Mouse (Mus musculus): ENCODE results near the gene Arhgap22. TPM values are rescaled to one million over a fixed set of nuclear protein-coding genes. Genes with fewer than 3 reads are reported as not detected.

Gene Arhgap22
- polyA plus RNA-seq, 1 experiment from 2014 or later, result 4.1 TPM

DNA sequence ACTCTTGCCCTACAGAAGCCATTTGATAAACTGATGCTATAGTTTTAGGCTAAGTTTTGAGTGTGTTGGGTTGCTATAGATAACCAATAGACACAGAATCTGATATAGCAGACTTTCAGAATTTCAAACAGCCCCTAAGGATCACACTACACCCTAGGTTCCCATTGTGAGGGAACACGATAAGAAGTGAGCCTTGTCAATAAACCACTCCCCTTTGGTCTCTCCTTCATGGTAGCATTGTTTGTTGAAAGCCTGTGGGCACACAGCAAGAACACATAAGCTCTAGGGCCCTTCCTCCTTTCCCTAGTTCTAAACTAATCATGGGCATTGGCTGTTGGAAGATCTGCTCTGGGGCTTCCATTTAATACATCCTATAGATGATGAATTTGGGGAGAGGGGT, 80.7 kb downstream of the Arhgap22 start:
- H3K4me1 ChIP-seq, result 0 out of 2 replicates have a peak, but pooled peaks cover 5% of the 10 kb centered on the region
- ATAC-seq (replicated peaks; ENCODE audit: low FRiP score), result no peak
- WGBS, result 72% methylated on average over 1 of the region's 1 CpGs

DNA sequence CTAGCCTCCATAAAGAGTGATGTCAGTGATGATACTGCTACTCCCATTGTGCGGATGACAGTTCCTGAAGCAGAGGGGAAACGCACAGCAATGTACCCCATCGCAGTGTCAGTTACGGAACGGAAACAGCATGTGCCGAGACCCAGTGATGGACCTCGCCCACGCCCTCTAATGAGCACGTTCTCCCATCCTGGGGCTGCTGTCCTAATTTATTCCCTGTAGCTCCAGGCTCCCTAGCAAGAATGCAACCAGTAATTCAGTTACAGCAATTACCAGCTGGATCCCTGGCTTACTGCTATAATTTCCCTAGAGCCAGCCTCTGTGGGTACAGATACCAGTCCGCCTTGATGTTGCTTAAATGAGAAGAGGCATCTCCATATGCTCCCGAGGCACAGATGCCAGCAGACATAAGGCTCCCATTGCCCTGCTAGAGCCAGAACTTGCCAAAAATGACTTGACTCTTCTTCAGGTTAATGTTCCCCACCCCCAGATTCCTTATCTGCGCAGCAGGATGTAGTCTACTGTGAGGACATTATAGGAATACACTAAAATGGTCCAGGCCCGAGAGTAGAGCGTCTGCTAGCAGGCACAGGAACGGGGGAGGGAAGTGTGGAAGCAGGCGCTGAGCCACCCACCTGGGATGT, 83.0 kb downstream of the Arhgap22 start:
- Histone ChIP-seq H3K4me1 (0 out of 2 replicates have a peak, but pooled peaks cover 5% of the 10 kb centered on the region), H3K9me3 (replicated peaks) (no peaks in the 10 kb centered on the region), H3K9ac (no peak overlapping the region), H3K36me3 (no peaks in the 10 kb centered on the region), H3K4me3 (replicated peaks) (no peak overlapping the region), H3K27ac (no peak overlapping the region), H3K4me2 (no peak overlapping the region), H3K27me3 (no peaks in the 10 kb centered on the region)
- ATAC-seq (replicated peaks; ENCODE audit: low FRiP score), result no peak
- WGBS, result 79% methylated on average over 16 of the region's 16 CpGs

More for the DNA sequence above, 80.7 kb downstream of the Arhgap22 start:
- no peaks in the 10 kb centered on the region for H3K36me3 ChIP-seq
- H3K27ac ChIP-seq, result no peak overlapping the region
- no peak overlapping the region for H3K9ac ChIP-seq
- H3K4me3 ChIP-seq (replicated peaks), result no peak overlapping the region
- H3K4me2 ChIP-seq, result no peak overlapping the region
- H3K9me3 ChIP-seq (replicated peaks), result no peaks in the 10 kb centered on the region
- no peaks in the 10 kb centered on the region for H3K27me3 ChIP-seq

- no peak overlapping the region for H3K4me2 ChIP-seq
- no peaks in the 10 kb centered on the region for H3K36me3 ChIP-seq
- 0 out of 2 replicates have a peak, but pooled peaks cover 5% of the 10 kb centered on the region for H3K4me1 ChIP-seq
- 49% methylated on average over 2 of the region's 2 CpGs for WGBS
- H3K9ac ChIP-seq, result no peak overlapping the region
- H3K9me3 ChIP-seq (replicated peaks), result no peaks in the 10 kb centered on the region
- ATAC-seq (replicated peaks; ENCODE audit: low FRiP score), result no peak
- no peak overlapping the region for H3K4me3 ChIP-seq (replicated peaks)
- no peak overlapping the region for H3K27ac ChIP-seq
- H3K27me3 ChIP-seq, result 0 out of 2 replicates have a peak, but pooled peaks cover 2% of the 10 kb centered on the region
These were observed 86.8 kb downstream of the Arhgap22 start for GRCm38 (mm10) chr14:33300591-33300990.

GRCm38 (mm10) chr14:33303348-33303819, 89.6 kb downstream of the Arhgap22 start:
- 23% methylated on average over 9 of the region's 9 CpGs for WGBS
- H3K27ac ChIP-seq, result no peak overlapping the region
- H3K36me3 ChIP-seq, result no peaks in the 10 kb centered on the region
- H3K27me3 ChIP-seq, result 0 out of 2 replicates have a peak, but pooled peaks cover 3% of the 10 kb centered on the region
- H3K4me3 ChIP-seq (replicated peaks), result no peak overlapping the region
- H3K4me2 ChIP-seq, result no peak overlapping the region
- H3K4me1 ChIP-seq, result 0 out of 2 replicates have a peak, but pooled peaks cover 1% of the 10 kb centered on the region
- ATAC-seq (replicated peaks; ENCODE audit: low FRiP score), result 0 out of 2 replicates have a peak, but pooled peaks have one; percentile 40
- H3K9me3 ChIP-seq (replicated peaks), result no peaks in the 10 kb centered on the region
- H3K9ac ChIP-seq, result no peak overlapping the region

DNA sequence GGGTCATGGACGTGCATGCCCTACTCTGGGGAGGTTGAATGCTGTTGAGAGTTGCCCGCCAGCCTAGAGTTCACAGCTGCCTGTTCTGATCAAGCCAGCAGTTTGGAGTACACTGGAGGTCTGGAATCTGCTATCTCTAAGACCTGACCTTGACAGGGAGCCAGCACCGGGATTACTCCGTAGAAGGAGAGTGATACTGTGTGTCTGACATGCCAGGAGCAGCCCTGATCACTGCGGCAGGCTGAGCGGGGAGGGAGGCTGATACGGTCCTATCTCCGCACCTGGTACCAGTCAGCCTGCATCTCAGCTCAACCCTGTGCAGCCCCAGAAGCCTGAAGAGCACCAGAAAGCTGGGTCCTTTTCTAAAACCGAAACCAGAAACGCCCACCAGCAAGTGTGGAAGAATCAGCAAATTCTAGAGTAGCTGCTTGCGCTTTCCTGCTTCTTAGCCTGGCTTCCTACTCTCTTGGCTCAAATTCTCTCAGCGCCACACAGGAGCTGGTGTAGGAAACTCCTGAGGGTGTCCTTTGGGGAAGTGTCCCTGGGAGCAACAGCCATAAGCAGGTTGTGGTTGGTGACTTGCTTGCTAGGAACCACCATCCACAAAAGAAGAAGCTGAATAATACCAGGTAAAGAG, 91.9 kb downstream of the Arhgap22 start:
- no peak overlapping the region for H3K9ac ChIP-seq
- H3K36me3 ChIP-seq, result no peaks in the 10 kb centered on the region
- H3K27me3 ChIP-seq, result 0 out of 2 replicates have a peak, but pooled peaks cover 8% of the 10 kb centered on the region
- no peak for ATAC-seq (replicated peaks; ENCODE audit: low FRiP score)
- H3K4me3 ChIP-seq (replicated peaks), result no peak overlapping the region
- no peaks in the 10 kb centered on the region for H3K4me1 ChIP-seq
- no peak overlapping the region for H3K4me2 ChIP-seq
- 74% methylated on average over 12 of the region's 12 CpGs for WGBS
- H3K9me3 ChIP-seq (replicated peaks), result no peaks in the 10 kb centered on the region
- no peak overlapping the region for H3K27ac ChIP-seq

DNA sequence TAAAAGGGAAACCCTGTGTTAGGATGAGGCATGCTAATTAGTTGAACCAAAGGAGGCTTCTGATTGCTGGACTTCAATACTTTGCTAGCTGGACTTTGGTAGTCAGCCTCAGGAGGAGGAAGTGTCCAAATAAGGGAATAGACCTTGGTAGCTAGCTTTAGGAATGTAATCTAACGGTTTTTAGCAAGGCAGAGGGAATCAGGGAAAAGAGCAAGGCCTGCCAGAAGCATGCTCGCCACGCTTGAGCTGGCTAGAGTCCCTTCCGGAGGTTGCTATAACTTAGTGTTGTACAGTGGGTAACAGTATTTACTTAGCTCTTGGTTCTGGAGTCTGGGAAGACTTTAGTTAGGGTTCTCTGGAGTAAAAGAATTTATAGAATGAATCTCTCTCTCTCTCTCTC, 96.9 kb downstream of the Arhgap22 start:
- H3K4me2 ChIP-seq, result no peak overlapping the region
- H3K9me3 ChIP-seq (replicated peaks), result no peaks in the 10 kb centered on the region
- H3K9ac ChIP-seq, result no peak overlapping the region
- no peaks in the 10 kb centered on the region for H3K36me3 ChIP-seq
- peaks cover 17% of the 10 kb centered on the region for H3K27me3 ChIP-seq
- H3K27ac ChIP-seq, result no peak overlapping the region
- peaks cover 8% of the 10 kb centered on the region; the same call in 1 of the 2 replicates for H3K4me1 ChIP-seq
- H3K4me3 ChIP-seq (replicated peaks), result no peak overlapping the region
- ATAC-seq (replicated peaks; ENCODE audit: low FRiP score), result no peak
- 28% methylated on average over 4 of the region's 4 CpGs for WGBS

- peak overlapping the region; percentile 58 for H3K27ac ChIP-seq
- 36% methylated on average over 4 of the region's 4 CpGs for WGBS
- no peak for ATAC-seq (replicated peaks; ENCODE audit: low FRiP score)
These were observed 98.5 kb downstream of the Arhgap22 start for GRCm38 (mm10) chr14:33312309-33312708.

DNA sequence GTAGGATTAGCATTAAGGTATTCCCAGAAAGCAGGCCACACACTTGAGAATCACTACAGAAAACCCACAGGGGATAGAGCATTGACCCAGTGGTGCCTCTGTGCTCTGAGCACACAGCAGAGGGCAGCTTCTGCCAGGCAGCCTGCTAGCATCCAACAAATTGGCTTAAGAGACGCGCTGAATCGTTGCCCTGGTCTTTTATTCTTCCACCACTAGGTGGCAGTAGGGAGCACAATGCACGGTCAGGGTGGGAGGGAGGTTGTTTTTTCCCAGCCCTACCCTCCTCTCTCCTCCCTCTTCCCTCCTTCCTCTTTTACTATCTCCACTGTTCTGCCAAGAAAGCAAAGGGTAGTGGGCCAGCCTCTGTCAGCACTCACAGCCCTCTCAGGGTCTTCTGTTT, 99.8 kb downstream of the Arhgap22 start:
- no peak overlapping the region for H3K4me3 ChIP-seq (replicated peaks)
- H3K9ac ChIP-seq, result no peak overlapping the region
- peak; percentile 53; the same call in 1 of the 2 replicates for ATAC-seq (replicated peaks; ENCODE audit: low FRiP score)
- 0% methylated on average over 4 of the region's 4 CpGs for WGBS
- H3K9me3 ChIP-seq (replicated peaks), result no peaks in the 10 kb centered on the region
- H3K27me3 ChIP-seq, result peaks cover 31% of the 10 kb centered on the region
- H3K4me1 ChIP-seq, result peaks cover 16% of the 10 kb centered on the region
- H3K4me2 ChIP-seq, result 0 out of 2 replicates have a peak overlapping the region, but pooled peaks have one; percentile 30
- H3K36me3 ChIP-seq, result no peaks in the 10 kb centered on the region
- H3K27ac ChIP-seq, result no peak overlapping the region

More at GRCm38 (mm10) chr14:33312309-33312708, 98.5 kb downstream of the Arhgap22 start:
- Histone ChIP-seq H3K4me2 (no peak overlapping the region), H3K27me3 (peaks cover 21% of the 10 kb centered on the region), H3K9ac (no peak overlapping the region), H3K4me3 (replicated peaks) (no peak overlapping the region), H3K36me3 (no peaks in the 10 kb centered on the region), H3K9me3 (replicated peaks) (no peaks in the 10 kb centered on the region), H3K4me1 (peaks cover 8% of the 10 kb centered on the region; the same call in 1 of the 2 replicates)

DNA sequence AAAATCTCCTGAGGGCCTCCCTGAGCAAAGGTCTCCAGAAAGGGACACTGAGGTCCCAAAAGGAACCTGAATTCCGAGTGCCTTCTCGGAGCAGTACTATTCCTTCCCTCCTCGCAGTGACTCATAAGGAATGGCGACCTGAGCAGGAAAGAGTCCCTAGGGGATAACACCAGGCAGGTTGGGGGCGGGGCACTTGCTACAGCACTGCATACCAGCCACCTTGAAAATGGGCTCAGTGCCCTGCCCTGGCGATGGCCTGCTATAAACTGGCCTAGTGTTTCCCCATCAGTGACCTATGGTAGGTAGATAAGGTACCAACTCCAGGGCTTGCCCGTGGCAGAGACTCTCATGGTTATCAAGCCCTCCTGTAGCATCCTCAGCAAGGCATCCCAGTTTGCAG, 100.3 kb downstream of the Arhgap22 start:
- H3K9ac ChIP-seq, result no peak overlapping the region
- whole genome bisulfite sequencing, result 36% methylated on average over 7 of the region's 7 CpGs
- H3K36me3 ChIP-seq, result no peaks in the 10 kb centered on the region
- H3K9me3 ChIP-seq (replicated peaks), result no peaks in the 10 kb centered on the region
- H3K27ac ChIP-seq, result no peak overlapping the region
- H3K4me2 ChIP-seq, result no peak overlapping the region
- peaks cover 34% of the 10 kb centered on the region for H3K27me3 ChIP-seq
- no peak overlapping the region for H3K4me3 ChIP-seq (replicated peaks)
- ATAC-seq (replicated peaks; ENCODE audit: low FRiP score), result no peak
- H3K4me1 ChIP-seq, result peaks cover 17% of the 10 kb centered on the region

- no peak overlapping the region for H3K27ac ChIP-seq
- no peak for ATAC-seq (replicated peaks; ENCODE audit: low FRiP score)
- no peaks in the 10 kb centered on the region for H3K9me3 ChIP-seq (replicated peaks)
- WGBS, result 70% methylated on average over 5 of the region's 5 CpGs
- no peak overlapping the region for H3K4me2 ChIP-seq
- H3K27me3 ChIP-seq, result peaks cover 34% of the 10 kb centered on the region
- no peak overlapping the region for H3K4me3 ChIP-seq (replicated peaks)
- H3K4me1 ChIP-seq, result peaks cover 25% of the 10 kb centered on the region
- H3K36me3 ChIP-seq, result no peaks in the 10 kb centered on the region
- H3K9ac ChIP-seq, result no peak overlapping the region
These were observed 101.3 kb downstream of the Arhgap22 start for GRCm38 (mm10) chr14:33315111-33315510.

DNA sequence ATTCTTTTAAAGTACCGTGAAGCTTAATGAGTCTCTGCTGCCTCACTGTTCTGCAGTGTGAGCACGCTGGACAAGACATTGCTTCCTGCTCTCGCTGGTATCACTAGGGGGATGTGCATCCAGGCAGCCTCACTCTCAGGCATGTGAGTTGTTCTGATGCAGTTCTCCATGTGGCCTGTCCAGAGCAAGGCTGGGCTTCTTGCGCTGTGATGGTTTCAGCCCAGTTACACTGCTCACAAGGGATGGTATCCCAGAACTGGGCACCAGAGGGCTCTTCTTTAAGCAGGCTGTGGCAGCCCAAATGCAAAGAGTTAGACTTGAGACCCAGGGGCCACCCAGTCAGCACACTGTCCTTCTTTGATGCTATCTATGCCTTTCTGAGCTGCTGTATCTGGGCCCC, 101.9 kb downstream of the Arhgap22 start:
- Histone ChIP-seq H3K9me3 (replicated peaks) (no peaks in the 10 kb centered on the region), H3K27me3 (peaks cover 34% of the 10 kb centered on the region), H3K4me1 (peaks cover 31% of the 10 kb centered on the region), H3K4me3 (replicated peaks) (no peak overlapping the region), H3K4me2 (no peak overlapping the region), H3K36me3 (no peaks in the 10 kb centered on the region), H3K27ac (no peak overlapping the region), H3K9ac (no peak overlapping the region)
- ATAC-seq (replicated peaks; ENCODE audit: low FRiP score), result no peak
- WGBS, result 49% methylated on average over 4 of the region's 4 CpGs

DNA sequence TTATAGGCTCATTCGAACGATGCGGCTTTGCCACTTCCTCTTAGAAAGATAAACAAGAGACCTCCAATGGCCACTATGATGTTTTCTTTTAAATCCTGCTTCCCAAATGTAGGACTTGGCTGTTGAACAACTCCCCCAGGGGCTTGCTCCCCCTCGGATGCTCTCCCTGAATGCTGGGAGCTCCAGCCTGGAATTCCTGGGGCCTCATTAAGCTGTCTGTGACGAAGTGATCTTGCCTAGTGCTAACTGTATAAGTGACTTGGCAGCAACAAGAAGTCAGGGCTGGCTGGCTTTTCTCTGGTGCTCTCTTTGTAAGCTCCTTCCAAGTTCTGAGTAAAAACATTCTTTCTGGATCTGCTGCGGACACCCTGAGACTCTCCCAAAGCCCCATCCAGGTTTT, 104.1 kb downstream of the Arhgap22 start:
- H3K4me1 ChIP-seq, result peaks cover 44% of the 10 kb centered on the region
- no peak for ATAC-seq (replicated peaks; ENCODE audit: low FRiP score)
- H3K27ac ChIP-seq, result 0 out of 2 replicates have a peak overlapping the region, but pooled peaks have one; percentile 41
- WGBS, result 39% methylated on average over 6 of the region's 6 CpGs
- H3K36me3 ChIP-seq, result no peaks in the 10 kb centered on the region
- H3K27me3 ChIP-seq, result peaks cover 41% of the 10 kb centered on the region
- no peak overlapping the region for H3K4me3 ChIP-seq (replicated peaks)
- H3K4me2 ChIP-seq, result no peak overlapping the region
- H3K9ac ChIP-seq, result no peak overlapping the region
- H3K9me3 ChIP-seq (replicated peaks), result no peaks in the 10 kb centered on the region
